Mouse (Mus musculus) embryonic facial prominence, embryonic 11.5 days (tissue): ENCODE measurements around the gene Zfp385a. TPM values are rescaled to one million over a fixed set of nuclear protein-coding genes. Genes with fewer than 3 reads are reported as not detected.

Experiments used
- ATAC-seq: fragments of 200-750 bp; cut with Nextera tagmentation; replicated peaks from 2 replicates; pipeline ENCODE4 v1.8.0; 2017; ENCODE audit warnings: low read depth; ENCODE audit not compliant: insufficient number of reproducible peaks, low FRiP score, low TSS enrichment
- DNase-seq: peaks from one replicate; pipeline ENCODE4 v3.0.0-alpha.2; 2015; ENCODE audit warnings: low spot score
- H3K27ac ChIP-seq: fragments of 300-500 bp; sonication (generic); replicated peaks from 2 replicates; pipeline ENCODE4 v1.5.1; 2014; ENCODE audit warnings: mild to moderate bottlenecking, low read depth, low read length, control low read depth
- H3K27me3 ChIP-seq: fragments of 300-500 bp; sonication (generic); 2 replicates; pipeline ENCODE4 v1.6.1; 2014; ENCODE audit warnings: mild to moderate bottlenecking, low read length, moderate library complexity, mixed read lengths; ENCODE audit not compliant: control insufficient read depth, insufficient read depth
- H3K36me3 ChIP-seq: fragments of 300-500 bp; sonication (generic); replicated peaks from 2 replicates; pipeline ENCODE4 v1.6.1; 2014; ENCODE audit warnings: low read depth, mild to moderate bottlenecking, low read length, moderate library complexity, mixed read lengths; ENCODE audit not compliant: control insufficient read depth, insufficient read depth
- H3K4me1 ChIP-seq: fragments of 300-500 bp; sonication (generic); 2 replicates; pipeline ENCODE4 v1.6.1; 2014; ENCODE audit warnings: low read length, mixed read lengths; ENCODE audit not compliant: control insufficient read depth, insufficient read depth
- H3K4me2 ChIP-seq: fragments of 300-500 bp; sonication (generic); 2 replicates; pipeline ENCODE4 v1.6.1; 2014; ENCODE audit warnings: low read depth, mild to moderate bottlenecking, control low read depth, low read length, moderate library complexity
- H3K4me3 ChIP-seq: fragments of 300-500 bp; sonication (generic); 2 replicates; pipeline ENCODE4 v1.5.1; 2014; ENCODE audit warnings: low read depth, low read length, control low read depth
- H3K9ac ChIP-seq: fragments of 300-500 bp; sonication (generic); replicated peaks from 2 replicates; pipeline ENCODE4 v1.6.1; 2014; ENCODE audit warnings: mild to moderate bottlenecking, control low read depth, low read length
- H3K9me3 ChIP-seq: fragments of 300-500 bp; sonication (generic); replicated peaks from 2 replicates; pipeline ENCODE4 v1.6.1; 2016; ENCODE audit warnings: mild to moderate bottlenecking, low read length, inconsistent platforms, mixed read lengths; ENCODE audit not compliant: control insufficient read depth
- WGBS: fragments of 180-500 bp; shearing (Covaris S2); extraction: QIAGEN DNeasy Blood & Tissue Kit; methylation state at CpG from one replicate; pipeline ENCODE4 v1.1.7; 2014; 5-methylcytosine and 5-hydroxymethylcytosine counted together
- polyA plus RNA-seq: library from polyadenylated mRNA; unstranded; fragments of >200 nt; fragmentation: Nextera tagmentation; extraction: Ambion mirVana; gene quantifications from 2 replicates; pipeline ENCODE4 v1.2.1, GENCODE M21; 2014

The Zfp385a gene
- polyA plus RNA-seq, 1 experiment from 2014 or later = 12.2 TPM

DNA sequence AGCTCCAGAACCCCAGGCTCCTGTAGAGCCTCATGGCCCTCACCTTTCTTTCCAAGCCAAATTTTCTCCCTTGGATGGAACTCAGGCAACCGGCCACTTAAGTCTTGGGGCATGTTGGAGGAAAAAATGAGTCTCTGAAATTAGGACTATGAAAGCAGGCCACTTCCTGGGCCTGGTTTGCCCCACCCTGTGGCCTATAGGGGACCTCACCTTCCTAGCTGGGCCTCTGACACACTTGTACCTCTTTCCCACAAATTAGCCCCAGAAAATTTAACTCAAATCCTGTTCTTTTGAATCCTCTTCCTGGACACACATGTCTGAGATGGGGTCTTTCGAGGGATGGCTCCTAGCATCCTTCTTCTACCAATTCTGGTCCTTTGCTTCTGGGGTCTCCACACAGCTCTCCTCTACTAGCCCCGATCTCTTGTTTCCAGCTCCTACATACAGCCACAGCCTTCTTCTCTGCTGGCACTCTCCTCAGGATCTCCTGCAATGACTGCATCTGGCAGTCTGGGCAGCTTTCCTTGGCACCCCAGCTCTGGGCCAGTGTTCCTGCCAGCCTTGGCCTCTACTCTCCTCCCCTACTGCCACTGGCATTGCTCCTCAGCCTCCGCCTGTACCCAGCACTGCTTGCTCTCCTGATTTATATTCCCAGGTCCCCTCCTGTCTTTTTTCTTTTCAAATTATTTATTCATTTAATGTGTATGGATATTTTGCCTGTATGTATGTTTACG lies 20.1 kb upstream of the Zfp385a start:
- Histone ChIP-seq H3K27me3 (no peaks in the 10 kb centered on the region), H3K4me3 (no peak overlapping the region), H3K9me3 (no peaks in the 10 kb centered on the region), H3K9ac (0 out of 2 replicates have a peak overlapping the region, but pooled peaks have one; percentile 15), H3K4me2 (no peak overlapping the region), H3K4me1 (peaks cover 8% of the 10 kb centered on the region; the same call in 1 of the 2 replicates), H3K27ac (no peak overlapping the region), H3K36me3 (no peaks in the 10 kb centered on the region; the same call in 1 of the 2 replicates)
- 91% methylated on average over 5 of the region's 5 CpGs for WGBS
- DNase-seq (no peak), ATAC-seq (no peak)

DNA sequence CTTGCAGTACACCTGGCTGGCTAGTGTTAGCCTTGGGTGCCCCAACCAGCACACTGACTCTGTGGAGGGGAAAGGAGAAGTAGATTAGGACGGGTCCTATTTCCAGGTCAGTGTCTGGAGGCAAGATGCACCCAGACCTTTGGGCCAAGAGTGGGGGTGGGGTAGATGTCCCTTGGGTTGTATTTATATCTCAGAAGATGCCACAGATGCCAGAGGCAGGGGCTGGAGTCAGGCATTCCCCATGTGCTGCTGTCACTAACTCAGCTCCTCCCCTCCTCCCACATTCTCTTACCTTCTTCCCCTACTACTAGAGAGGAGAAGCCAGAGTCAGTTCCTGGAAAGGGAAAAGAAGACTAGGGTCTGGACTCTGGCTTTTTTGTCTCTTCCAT lies 19.2 kb upstream of the Zfp385a start:
- H3K36me3 ChIP-seq = no peaks in the 10 kb centered on the region; the same call in 1 of the 2 replicates
- no peaks in the 10 kb centered on the region for H3K9me3 ChIP-seq
- H3K27me3 ChIP-seq = no peaks in the 10 kb centered on the region
- ATAC-seq (peak; percentile 34), DNase-seq (no peak)
- 61% methylated on average over 1 of the region's 1 CpGs for WGBS
- H3K4me3 ChIP-seq = no peak overlapping the region
- H3K9ac ChIP-seq = no peak overlapping the region
- peaks cover 8% of the 10 kb centered on the region; the same call in 1 of the 2 replicates for H3K4me1 ChIP-seq
- peak overlapping the region; percentile 83; the same call in 1 of the 2 replicates for H3K27ac ChIP-seq
- H3K4me2 ChIP-seq = no peak overlapping the region

DNA sequence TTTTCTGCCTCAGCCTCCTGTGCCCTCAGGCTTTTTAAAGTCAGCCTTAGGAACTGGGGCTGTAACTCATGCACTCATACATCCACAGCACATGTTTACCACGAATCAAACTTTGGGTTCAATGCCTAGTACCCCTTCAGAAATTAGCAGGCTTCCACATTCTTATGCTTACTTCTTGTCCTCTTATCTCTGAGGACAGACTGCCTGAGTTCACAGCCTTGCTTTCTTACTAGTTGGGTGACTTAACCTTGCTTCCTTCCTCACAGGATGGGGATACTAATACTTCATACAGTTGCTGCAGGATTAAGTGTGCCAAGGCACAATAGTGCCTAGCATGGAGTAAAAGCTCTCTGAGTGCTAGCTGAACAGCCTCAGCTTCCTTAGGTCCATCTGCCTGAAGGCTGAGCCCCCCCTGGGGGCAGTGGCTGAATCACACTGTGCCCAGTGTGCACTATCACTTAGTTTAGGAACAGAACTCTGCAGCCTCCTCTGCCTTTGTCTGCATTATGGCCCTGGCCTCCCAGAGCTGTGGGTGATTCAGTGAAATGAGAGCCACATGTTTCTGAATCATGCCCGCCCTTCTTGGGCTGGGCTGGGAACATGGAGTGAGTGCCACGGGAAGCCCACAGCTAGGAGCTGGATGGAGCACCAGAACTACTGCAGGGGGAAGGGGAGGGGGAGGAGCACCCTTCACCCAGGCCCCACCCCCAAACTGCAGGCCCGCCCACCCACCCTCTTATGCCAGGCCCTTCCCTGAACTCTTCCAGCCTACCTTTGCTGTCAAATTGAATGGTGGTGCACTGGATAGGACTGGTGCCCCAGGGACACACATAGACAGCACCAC lies 18.6 kb upstream of the Zfp385a start:
- H3K4me3 ChIP-seq = no peak overlapping the region
- 30% methylated on average over 4 of the region's 4 CpGs for WGBS

DNA sequence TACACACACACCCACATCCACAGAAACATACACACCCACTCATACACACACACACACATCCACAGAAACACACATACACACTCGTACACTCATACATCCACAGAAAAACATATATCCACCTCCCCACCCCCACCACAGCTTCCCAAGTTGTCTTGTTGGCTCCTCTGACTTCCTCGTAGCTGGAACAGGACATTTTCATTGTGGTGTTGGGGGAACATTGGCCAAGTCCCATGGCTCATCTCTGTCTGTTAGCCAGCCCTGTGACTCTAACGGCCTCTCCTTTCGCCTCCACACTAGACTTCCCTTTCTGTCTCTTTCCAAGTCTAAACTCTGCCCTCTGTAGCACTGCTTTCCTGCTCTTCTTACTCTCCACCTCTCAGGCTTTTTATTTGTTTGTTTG lies 17.9 kb upstream of the Zfp385a start:
- Histone ChIP-seq H3K9ac (no peak overlapping the region), H3K9me3 (no peaks in the 10 kb centered on the region), H3K4me3 (no peak overlapping the region), H3K36me3 (no peaks in the 10 kb centered on the region; the same call in 1 of the 2 replicates), H3K27ac (no peak overlapping the region), H3K27me3 (no peaks in the 10 kb centered on the region), H3K4me1 (peaks cover 8% of the 10 kb centered on the region; the same call in 1 of the 2 replicates), H3K4me2 (no peak overlapping the region)
- DNase-seq = no peak
- no peak for ATAC-seq
- 86% methylated on average over 4 of the region's 4 CpGs for WGBS

More for the DNA sequence above, 18.6 kb upstream of the Zfp385a start:
- DNase-seq (peak; percentile 75), ATAC-seq (peak; percentile 82)
- H3K4me1 ChIP-seq = peaks cover 8% of the 10 kb centered on the region; the same call in 1 of the 2 replicates
- peak overlapping the region; percentile 83 for H3K27ac ChIP-seq
- peak overlapping the region; percentile 48; the same call in 1 of the 2 replicates for H3K9ac ChIP-seq
- no peaks in the 10 kb centered on the region for H3K9me3 ChIP-seq
- no peaks in the 10 kb centered on the region for H3K27me3 ChIP-seq
- H3K36me3 ChIP-seq = no peaks in the 10 kb centered on the region; the same call in 1 of the 2 replicates
- no peak overlapping the region for H3K4me2 ChIP-seq

DNA sequence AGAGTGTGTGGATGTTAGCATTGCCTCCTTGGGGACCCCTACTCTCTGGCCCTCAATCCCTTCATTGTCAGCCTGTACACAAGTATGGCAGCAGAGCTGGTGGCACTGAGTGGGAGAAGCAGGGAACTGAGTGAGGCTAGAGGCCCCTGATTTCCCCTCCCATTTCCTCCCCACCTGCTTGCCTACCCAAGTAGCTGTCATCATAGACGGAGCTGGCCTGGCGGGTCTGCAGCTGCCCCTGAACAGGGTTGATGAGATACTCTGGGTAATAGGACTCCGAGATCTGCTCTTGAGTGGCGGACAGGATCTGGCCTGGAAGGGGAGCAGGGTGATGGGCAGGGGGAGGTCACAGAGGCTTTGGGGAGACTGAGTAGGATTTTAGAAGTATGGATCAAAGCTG lies 16.2 kb upstream of the Zfp385a start:
- no peak overlapping the region for H3K4me3 ChIP-seq
- no peaks in the 10 kb centered on the region for H3K27me3 ChIP-seq
- ATAC-seq (no peak), DNase-seq (no peak)
- no peak overlapping the region for H3K27ac ChIP-seq
- no peaks in the 10 kb centered on the region; the same call in 1 of the 2 replicates for H3K36me3 ChIP-seq
- H3K4me2 ChIP-seq = no peak overlapping the region
- no peak overlapping the region for H3K9ac ChIP-seq
- H3K9me3 ChIP-seq = no peaks in the 10 kb centered on the region
- peaks cover 8% of the 10 kb centered on the region; the same call in 1 of the 2 replicates for H3K4me1 ChIP-seq
- WGBS = 73% methylated on average over 4 of the region's 4 CpGs

DNA sequence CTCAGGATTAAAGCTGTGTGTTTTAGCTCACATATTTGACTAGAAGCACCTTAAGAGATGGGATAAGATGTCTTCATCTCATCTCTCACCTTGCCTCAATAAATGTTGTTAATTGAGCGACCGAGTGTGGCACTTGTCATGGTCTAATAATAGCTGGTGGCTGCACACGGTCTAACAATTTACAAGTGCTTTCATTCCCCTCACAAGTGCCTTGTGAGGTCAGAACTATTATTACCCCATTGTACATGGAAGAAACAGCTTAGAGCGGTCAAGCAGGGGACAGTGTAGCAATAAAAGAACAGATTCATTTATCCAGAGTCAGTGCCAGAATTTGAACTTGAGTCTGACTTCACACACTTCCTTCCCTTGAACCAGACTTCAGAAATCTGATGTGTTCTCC lies 15.5 kb upstream of the Zfp385a start:
- Histone ChIP-seq H3K9ac (no peak overlapping the region), H3K9me3 (no peaks in the 10 kb centered on the region), H3K36me3 (no peaks in the 10 kb centered on the region; the same call in 1 of the 2 replicates), H3K27ac (no peak overlapping the region), H3K4me3 (no peak overlapping the region), H3K4me1 (peaks cover 8% of the 10 kb centered on the region; the same call in 1 of the 2 replicates), H3K27me3 (no peaks in the 10 kb centered on the region), H3K4me2 (no peak overlapping the region)
- ATAC-seq (no peak), DNase-seq (no peak)
- 93% methylated on average over 4 of the region's 4 CpGs for WGBS

DNA sequence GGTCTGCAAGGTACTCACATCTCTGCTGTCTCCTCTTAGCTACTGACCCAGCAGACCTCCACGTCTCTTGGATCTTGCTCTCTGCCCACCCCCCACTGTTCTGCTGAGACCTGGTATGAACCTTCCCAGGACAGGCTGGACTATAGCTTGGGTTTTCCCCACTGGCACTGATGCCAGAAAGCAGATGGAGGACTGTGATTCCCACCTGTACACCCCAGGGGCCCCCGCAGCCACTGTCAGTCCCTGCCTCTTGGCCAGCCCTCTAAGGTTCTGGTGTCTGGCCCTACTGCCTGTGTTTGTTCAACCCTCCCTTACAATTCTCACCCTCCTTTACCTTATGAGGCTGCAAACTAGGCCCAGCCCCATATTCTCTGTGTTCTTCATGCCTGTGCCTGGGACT lies 14.8 kb upstream of the Zfp385a start:
- Histone ChIP-seq H3K27ac (no peak overlapping the region), H3K4me3 (no peak overlapping the region), H3K9me3 (no peaks in the 10 kb centered on the region), H3K36me3 (peaks cover 2% of the 10 kb centered on the region; the same call in 1 of the 2 replicates), H3K27me3 (no peaks in the 10 kb centered on the region), H3K9ac (no peak overlapping the region), H3K4me2 (no peak overlapping the region), H3K4me1 (peaks cover 8% of the 10 kb centered on the region; the same call in 1 of the 2 replicates)
- ATAC-seq (no peak), DNase-seq (no peak)
- 94% methylated on average over 2 of the region's 2 CpGs for WGBS
